Mouse (Mus musculus): Measurements from ENCODE around the gene Emc10.

Gene Emc10

GRCm38 (mm10) chr7:44463556-44464225, 32.6 kb downstream of the Emc10 start:
- no peak for DNase-seq (ENCODE audit: low read depth, low spot score)

- no peak for DNase-seq (ENCODE audit: low read depth, low spot score)
Observed at GRCm38 (mm10) chr7:44463056-44463425, 33.3 kb downstream of the Emc10 start.

GRCm38 (mm10) chr7:44462218-44463055, 33.9 kb downstream of the Emc10 start:
- no peak for DNase-seq (ENCODE audit: low read depth, low spot score)

GRCm38 (mm10) chr7:44461503-44462217, 34.7 kb downstream of the Emc10 start:
- no peak for DNase-seq (ENCODE audit: low read depth, low spot score)

- no peak for DNase-seq (ENCODE audit: low read depth, low spot score)
Observed at GRCm38 (mm10) chr7:44460767-44461502, 35.4 kb downstream of the Emc10 start.

- DNase-seq (ENCODE audit: low read depth, low spot score), result no peak
Observed at GRCm38 (mm10) chr7:44460067-44460466, 36.3 kb downstream of the Emc10 start.

- no peak for DNase-seq (ENCODE audit: low read depth, low spot score)
Observed at GRCm38 (mm10) chr7:44456302-44456701, 40.0 kb downstream of the Emc10 start.

- peak; percentile 35 for DNase-seq (ENCODE audit: low read depth, low spot score)
Observed at GRCm38 (mm10) chr7:44453256-44453655, 43.1 kb downstream of the Emc10 start.

- no peak for DNase-seq (ENCODE audit: low read depth, low spot score)
Observed at GRCm38 (mm10) chr7:44446070-44446855, 50.1 kb downstream of the Emc10 start.

GRCm38 (mm10) chr7:44445528-44445923, 50.8 kb downstream of the Emc10 start:
- DNase-seq (ENCODE audit: low read depth, low spot score), result no peak

GRCm38 (mm10) chr7:44444886-44445527, 51.3 kb downstream of the Emc10 start:
- no peak for DNase-seq (ENCODE audit: low read depth, low spot score)

GRCm38 (mm10) chr7:44443268-44444173, 52.8 kb downstream of the Emc10 start:
- no peak for DNase-seq (ENCODE audit: low read depth, low spot score)

- no peak for DNase-seq (ENCODE audit: low read depth, low spot score)
Observed at GRCm38 (mm10) chr7:44442407-44442821, 53.9 kb downstream of the Emc10 start.

GRCm38 (mm10) chr7:44441648-44442109, 54.6 kb downstream of the Emc10 start:
- DNase-seq (ENCODE audit: low read depth, low spot score), result no peak

GRCm38 (mm10) chr7:44441180-44441579, 55.1 kb downstream of the Emc10 start:
- no peak for DNase-seq (ENCODE audit: low read depth, low spot score)

- DNase-seq (ENCODE audit: low read depth, low spot score), result no peak
Observed at GRCm38 (mm10) chr7:44440479-44440878, 55.9 kb downstream of the Emc10 start.
